Mouse (Mus musculus) spleen, postnatal 10 days (tissue): ENCODE measurements around the gene Acaa1a.
"Not testable (repeated sequence)": the region's sequence is repeated elsewhere in the genome, so short reads cannot be mapped to it uniquely, and the experiment has no call there.

Experiments used
- DNase-seq, 2 experiments: peaks; one replicate each; pipeline ENCODE4 v3.0.0; 2021 to 2022; ENCODE audit warnings: low spot score in 2 of 2

The Acaa1a gene

DNA sequence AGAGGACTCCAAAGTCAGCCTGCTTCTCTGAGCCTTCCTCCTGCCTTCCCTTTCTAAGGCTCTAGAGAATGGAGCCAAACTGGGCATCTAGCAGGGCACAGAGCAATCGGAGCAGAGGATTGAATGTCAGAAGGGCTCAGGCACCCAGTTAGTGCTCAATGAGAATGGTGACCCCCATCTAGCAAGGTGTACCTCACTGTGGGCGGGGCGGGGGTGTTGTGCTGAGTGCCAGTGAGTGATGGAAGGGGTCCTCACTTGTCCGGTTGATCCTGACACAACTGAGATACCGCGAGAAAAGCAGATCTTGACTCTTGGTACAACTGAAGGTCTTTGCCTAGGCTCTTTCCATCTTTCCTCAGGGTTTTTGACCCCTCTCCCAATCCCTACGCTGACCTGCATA, 370 bp upstream of the Acaa1a start:
- DNase-seq = peak in 1 of 2 experiments; percentile 39

GRCm38 (mm10) chr9:119340212-119340580, 720 bp downstream of the Acaa1a start:
- no peak for DNase-seq

DNA sequence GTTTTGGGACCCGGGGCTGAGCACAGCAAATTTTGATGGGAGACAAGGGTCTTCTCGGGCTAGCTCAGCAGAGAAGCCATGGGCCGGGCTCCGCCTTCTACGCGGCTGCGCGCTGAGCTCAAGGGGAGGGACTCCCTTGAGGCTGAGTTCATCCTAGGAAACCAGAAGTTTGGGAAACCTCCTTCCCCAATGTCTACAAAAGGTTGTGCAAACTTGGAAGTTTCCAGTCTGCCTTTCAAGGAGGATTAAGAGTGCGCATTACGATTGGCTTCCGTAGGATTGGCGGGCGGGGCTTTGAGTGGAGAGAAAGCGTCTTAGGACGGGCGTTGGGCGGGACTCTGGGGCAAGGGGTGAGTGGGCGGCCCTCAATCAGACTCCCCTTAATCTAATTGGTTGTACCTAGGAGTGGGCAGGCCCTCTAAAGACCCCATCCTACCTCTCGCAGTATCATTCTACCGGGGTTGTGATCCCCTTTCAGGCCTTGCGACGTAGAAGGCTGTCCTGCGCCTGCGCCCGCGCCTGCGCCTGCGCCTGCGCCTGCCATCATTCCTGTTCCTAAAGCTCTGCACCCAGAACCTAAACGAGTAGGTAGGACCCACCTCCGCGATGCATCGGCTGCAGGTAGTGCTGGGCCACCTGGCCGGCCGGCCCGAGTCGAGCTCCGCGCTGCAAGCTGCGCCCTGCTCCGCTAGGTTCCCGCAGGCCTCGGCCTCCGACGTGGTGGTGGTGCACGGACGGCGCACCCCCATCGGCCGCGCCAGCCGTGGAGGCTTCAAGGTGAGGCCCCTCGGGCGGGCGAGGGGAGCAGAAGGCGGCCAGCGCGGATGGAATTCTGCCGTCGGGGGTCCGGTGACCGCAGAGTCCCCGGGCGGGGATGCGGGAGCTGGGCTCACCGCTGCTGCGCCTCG, 1.7 kb downstream of the Acaa1a start, which contains the start of gene Myd88:
Gene Myd88, minus strand, starts transcription at position 503 of the 908 bp plus-strand sequence.
- peak; percentile 80 to 90 for DNase-seq

DNA sequence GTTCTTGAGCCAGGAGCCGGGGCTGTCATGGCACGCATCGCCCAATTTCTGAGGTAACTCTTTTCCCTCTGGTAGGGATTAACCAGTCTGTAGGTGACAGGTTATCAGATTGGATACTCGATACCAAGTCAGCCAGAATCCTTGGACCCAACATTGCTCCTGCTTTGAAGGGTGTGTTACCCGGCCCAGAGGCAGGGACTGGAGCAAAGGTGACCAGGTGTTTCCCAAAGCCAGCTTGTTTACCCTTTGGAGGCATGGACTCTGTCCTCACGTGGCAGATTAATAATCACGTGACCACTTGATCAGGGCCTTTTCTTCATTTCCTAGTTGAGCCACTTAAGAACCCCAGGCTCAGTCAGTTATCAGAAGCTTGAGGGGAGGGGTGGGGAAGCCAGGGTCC, 3.3 kb downstream of the Acaa1a start:
- no peak for DNase-seq

- DNase-seq = no peak
Observed at GRCm38 (mm10) chr9:119346376-119346775, 6.9 kb downstream of the Acaa1a start.

GRCm38 (mm10) chr9:119350531-119350930, 11.1 kb downstream of the Acaa1a start:
- no peak for DNase-seq

DNA sequence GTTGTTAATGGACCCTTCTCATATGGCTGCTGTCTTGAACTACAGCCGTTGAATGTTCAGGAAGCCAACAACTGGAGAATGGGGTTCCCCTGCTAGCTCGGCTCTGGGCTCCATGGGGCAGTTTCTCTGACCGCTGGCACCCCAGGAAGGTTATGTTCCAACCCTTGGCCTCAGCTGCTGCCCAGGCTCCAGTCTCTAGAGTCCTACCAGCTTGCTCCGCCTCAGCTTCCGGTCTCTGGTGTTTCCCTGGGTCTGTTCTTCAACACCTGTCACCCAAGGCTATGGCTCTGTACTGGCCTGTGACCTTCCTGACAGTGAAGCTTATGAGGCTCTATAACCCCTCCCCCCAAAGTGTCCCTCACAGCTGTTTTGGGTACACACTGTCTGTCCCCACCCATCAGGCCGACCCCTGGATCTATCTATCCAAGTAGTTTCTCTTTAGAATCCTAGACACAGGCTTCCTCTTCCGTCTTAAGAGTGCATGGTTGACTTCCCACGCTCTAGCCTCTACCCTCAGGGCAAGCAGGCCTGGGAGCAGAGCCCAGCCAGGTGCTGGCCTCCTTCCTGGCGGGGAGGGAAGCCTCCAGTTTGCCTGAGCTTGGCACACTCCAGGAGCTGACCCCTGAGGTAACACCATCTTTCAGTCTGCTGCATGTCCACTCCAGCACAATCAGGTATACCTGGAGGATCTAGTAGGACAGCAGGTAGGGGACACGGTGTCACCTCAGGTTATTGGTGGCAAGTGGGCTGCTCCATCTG, 11.7 kb downstream of the Acaa1a start:
- no peak for DNase-seq

GRCm38 (mm10) chr9:119352060-119352459, 12.6 kb downstream of the Acaa1a start:
- peak; percentile 67 to 89 for DNase-seq

- no peak for DNase-seq
Observed at GRCm38 (mm10) chr9:119353926-119354325, 14.4 kb downstream of the Acaa1a start.

- no peak for DNase-seq
Observed at GRCm38 (mm10) chr9:119355943-119356342, 16.5 kb downstream of the Acaa1a start.

GRCm38 (mm10) chr9:119357331-119358057, 18.0 kb downstream of the Acaa1a start, which contains the start of gene Xylb:
Xylb (plus strand) TSS chr9:119357381.
- DNase-seq = peak; percentile 78 to 92

GRCm38 (mm10) chr9:119358058-119358429, 18.6 kb downstream of the Acaa1a start:
- no peak for DNase-seq

- no peak for DNase-seq
Observed at GRCm38 (mm10) chr9:119361416-119361815, 21.9 kb downstream of the Acaa1a start.

DNA sequence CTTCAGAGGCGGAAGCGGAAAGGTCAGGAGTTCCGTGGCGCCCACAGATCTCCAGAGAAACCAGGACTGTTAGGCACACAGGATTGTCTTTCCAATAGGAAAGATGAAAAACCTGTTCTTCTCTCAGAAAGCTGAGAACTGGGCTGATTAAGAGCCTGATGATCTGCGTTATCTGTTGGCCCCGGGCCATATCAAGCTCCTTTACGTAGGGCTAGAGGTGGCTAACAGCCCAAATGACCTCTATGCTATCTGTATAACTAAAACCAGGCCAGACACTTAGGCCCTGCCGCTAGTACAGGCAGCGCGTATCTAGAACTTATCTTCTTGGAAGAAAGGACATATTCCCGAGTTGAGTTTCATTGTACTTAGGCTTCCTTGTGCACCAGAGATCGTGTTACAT, 23.8 kb downstream of the Acaa1a start:
- no peak for DNase-seq

DNA sequence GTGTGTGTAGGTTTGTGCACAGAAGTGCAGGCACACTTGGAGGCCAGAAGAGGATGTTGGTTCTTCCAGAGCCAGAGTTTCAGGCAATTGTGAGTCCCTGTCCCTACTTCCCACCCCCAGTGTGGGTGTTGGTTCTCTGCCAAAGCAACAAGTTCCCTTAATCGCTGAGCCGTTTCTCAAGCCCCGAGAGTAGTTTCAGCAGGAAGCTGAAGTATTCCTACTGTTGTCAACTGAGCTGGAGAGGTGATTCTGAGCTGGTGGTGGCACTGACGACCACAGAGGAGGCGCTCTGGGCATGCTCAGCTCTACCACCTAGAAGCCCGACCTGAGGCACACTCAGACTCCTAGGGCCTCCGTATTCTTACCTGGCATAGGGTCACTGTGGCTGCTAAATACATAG, 25.8 kb downstream of the Acaa1a start, which contains the start of gene Slc22a14:
Gene Slc22a14, minus strand, starts transcription at position 270 of the 400 bp plus-strand sequence.
- no peak for DNase-seq

DNA sequence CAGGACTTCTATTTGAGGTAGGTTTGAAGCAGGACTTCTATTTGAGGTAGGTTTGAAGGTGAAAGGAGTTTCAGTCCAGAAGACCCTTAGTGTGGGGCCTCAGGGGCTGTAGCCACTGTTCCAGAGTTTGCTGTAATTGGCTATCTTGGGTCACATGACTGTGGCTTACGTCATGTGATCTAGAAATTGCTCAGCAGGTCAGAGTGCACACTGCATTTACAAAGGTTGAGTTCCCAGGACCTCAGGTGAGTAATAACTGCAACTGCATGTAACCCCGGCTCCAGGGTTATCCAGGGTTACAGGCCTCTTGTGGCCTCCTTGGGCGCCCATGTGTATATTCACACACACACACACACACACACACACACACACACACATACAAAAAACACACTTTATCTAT, 28.9 kb downstream of the Acaa1a start:
- no peak for DNase-seq

GRCm38 (mm10) chr9:119370770-119371169, 31.3 kb downstream of the Acaa1a start:
- DNase-seq = not testable (repeated sequence)

GRCm38 (mm10) chr9:119371251-119371650, 31.8 kb downstream of the Acaa1a start:
- no peak for DNase-seq

DNA sequence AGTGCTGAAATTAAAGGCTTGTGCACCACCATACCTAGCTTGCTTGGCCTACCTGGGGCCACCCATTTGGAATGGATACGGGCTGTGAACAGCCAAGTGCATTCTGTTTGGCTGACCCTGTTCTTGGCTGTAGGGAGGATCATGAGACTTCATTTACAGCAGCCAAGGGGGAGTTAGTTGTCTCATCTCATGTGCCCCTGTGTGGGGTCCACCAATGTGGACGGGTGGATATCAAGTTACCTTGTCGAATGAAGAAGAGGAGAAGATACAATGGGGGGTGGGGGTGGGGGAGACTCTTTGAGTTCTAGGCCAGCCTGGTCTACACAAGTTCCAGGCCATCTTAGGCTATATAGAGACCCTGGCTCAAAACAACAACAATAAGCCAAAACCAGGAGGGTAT, 35.5 kb downstream of the Acaa1a start:
- DNase-seq = no peak

GRCm38 (mm10) chr9:119375556-119375955, 36.1 kb downstream of the Acaa1a start:
- no peak for DNase-seq

DNA sequence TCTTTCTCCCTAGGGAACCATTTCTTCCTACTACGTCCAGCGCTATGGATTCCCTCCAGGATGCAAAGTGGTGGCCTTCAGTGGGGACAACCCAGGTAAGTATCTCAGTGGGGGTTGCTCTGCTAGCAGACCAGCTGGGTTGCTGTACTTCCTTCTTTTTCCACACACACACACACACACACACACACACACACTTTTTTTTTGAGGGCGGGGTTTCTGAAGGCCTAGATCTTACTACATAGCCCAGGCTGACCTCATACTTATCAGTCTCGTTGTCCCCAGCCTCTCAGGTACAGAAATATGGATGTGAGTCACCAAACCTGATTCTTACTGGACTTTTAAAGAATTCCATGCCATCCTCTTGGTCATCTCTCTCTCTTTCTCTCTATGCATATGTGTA, 38.8 kb downstream of the Acaa1a start:
- no peak for DNase-seq

DNA sequence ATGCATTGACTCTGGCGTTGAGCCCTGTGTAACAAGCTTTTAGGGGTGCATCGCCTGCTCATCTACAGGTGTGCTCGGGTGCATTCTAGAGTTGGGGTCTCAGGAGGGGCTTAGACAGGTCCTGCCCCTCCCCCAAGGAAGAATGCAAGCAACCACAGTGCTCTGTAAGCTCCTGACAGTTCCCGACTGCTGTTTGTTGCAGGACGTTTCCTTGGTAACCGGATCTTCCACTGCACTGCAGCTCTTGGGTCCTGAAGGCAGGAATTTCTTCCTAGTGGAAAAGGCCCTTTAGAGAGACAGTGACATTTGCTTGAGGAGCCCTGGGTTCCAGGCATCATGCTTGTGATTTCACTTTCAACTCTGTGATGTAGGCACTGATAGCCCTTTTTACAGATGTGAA, 43.1 kb downstream of the Acaa1a start:
- DNase-seq = no peak
